Mouse (Mus musculus) kidney, embryonic 15.5 days (tissue): ENCODE data around the gene Vrk1. TPM values are rescaled to one million over a fixed set of nuclear protein-coding genes. Genes with fewer than 3 reads are reported as not detected.

ENCODE experiments used
- ATAC-seq: fragments of 200-750 bp; cut with Nextera tagmentation; replicated peaks from 2 replicates; pipeline ENCODE4 v1.8.0; 2017; ENCODE audit warnings: moderate TSS enrichment; ENCODE audit not compliant: low FRiP score
- H3K27ac ChIP-seq: fragments of 300-500 bp; sonication (generic); 2 replicates; pipeline ENCODE4 v1.5.1; 2015; ENCODE audit warnings: mild to moderate bottlenecking, inconsistent platforms
- H3K27me3 ChIP-seq: fragments of 300-500 bp; sonication (generic); 2 replicates; pipeline ENCODE4 v1.6.1; 2015; ENCODE audit warnings: inconsistent platforms
- H3K36me3 ChIP-seq: fragments of 300-500 bp; sonication (generic); 2 replicates; pipeline ENCODE4 v1.6.1; 2015; ENCODE audit warnings: inconsistent platforms
- H3K4me1 ChIP-seq: fragments of 300-500 bp; sonication (generic); 2 replicates; pipeline ENCODE4 v1.6.1; 2015; ENCODE audit warnings: inconsistent platforms
- H3K4me2 ChIP-seq: fragments of 300-500 bp; sonication (generic); 2 replicates; pipeline ENCODE4 v1.6.1; 2015; ENCODE audit warnings: moderate library complexity, mild to moderate bottlenecking, inconsistent platforms
- H3K4me3 ChIP-seq: fragments of 300-500 bp; sonication (generic); replicated peaks from 2 replicates; pipeline ENCODE4 v1.5.1; 2015; ENCODE audit warnings: mild to moderate bottlenecking, inconsistent platforms
- H3K9ac ChIP-seq: fragments of 300-500 bp; sonication (generic); 2 replicates; pipeline ENCODE4 v1.6.1; 2015; ENCODE audit warnings: mild to moderate bottlenecking, inconsistent platforms
- H3K9me3 ChIP-seq: fragments of 300-500 bp; sonication (generic); replicated peaks from 2 replicates; pipeline ENCODE4 v1.6.1; 2016; ENCODE audit warnings: inconsistent platforms
- WGBS: fragments of 180-500 bp; shearing (Covaris S2); methylation state at CpG from one replicate; pipeline ENCODE4 v1.1.7; 2015; ENCODE audit warnings: mixed read lengths; 5-methylcytosine and 5-hydroxymethylcytosine counted together
- polyA plus RNA-seq: library from polyadenylated mRNA; unstranded; fragments of >200 nt; fragmentation: Nextera tagmentation; extraction: Ambion mirVana; gene quantifications from 2 replicates; pipeline ENCODE4 v1.2.1, GENCODE M21; 2015

Vrk1 gene
- polyA plus RNA-seq, 1 experiment from 2014 or later: 71.3 TPM

GRCm38 (mm10) chr12:106030146-106030745 lies 20.2 kb downstream of the Vrk1 start:
- Histone ChIP-seq H3K4me1 (no peaks in the 10 kb centered on the region), H3K4me2 (no peak overlapping the region), H3K36me3 (peaks cover 7% of the 10 kb centered on the region; the same call in 1 of the 2 replicates), H3K4me3 (no peak overlapping the region), H3K27ac (no peak overlapping the region), H3K27me3 (no peaks in the 10 kb centered on the region), H3K9ac (no peak overlapping the region), H3K9me3 (no peaks in the 10 kb centered on the region)
- ATAC-seq: no peak
- 82% methylated on average over 7 of the region's 7 CpGs for WGBS

GRCm38 (mm10) chr12:106030796-106031195 lies 20.8 kb downstream of the Vrk1 start:
- H3K4me3 ChIP-seq: no peak overlapping the region
- WGBS: 75% methylated on average over 7 of the region's 7 CpGs
- no peak overlapping the region for H3K27ac ChIP-seq
- no peaks in the 10 kb centered on the region for H3K27me3 ChIP-seq
- H3K9ac ChIP-seq: no peak overlapping the region
- peaks cover 2% of the 10 kb centered on the region; the same call in 1 of the 2 replicates for H3K36me3 ChIP-seq
- no peak overlapping the region for H3K4me2 ChIP-seq
- no peaks in the 10 kb centered on the region for H3K9me3 ChIP-seq
- ATAC-seq: no peak
- H3K4me1 ChIP-seq: no peaks in the 10 kb centered on the region

GRCm38 (mm10) chr12:106031916-106032315 lies 21.9 kb downstream of the Vrk1 start:
- H3K4me1 ChIP-seq: no peaks in the 10 kb centered on the region
- 82% methylated on average over 9 of the region's 9 CpGs for WGBS
- H3K36me3 ChIP-seq: no peaks in the 10 kb centered on the region; the same call in 1 of the 2 replicates
- no peak overlapping the region for H3K4me2 ChIP-seq
- no peak for ATAC-seq
- H3K9me3 ChIP-seq: no peaks in the 10 kb centered on the region
- H3K27me3 ChIP-seq: no peaks in the 10 kb centered on the region
- no peak overlapping the region for H3K27ac ChIP-seq
- no peak overlapping the region for H3K4me3 ChIP-seq
- no peak overlapping the region for H3K9ac ChIP-seq

- H3K9me3 ChIP-seq: no peaks in the 10 kb centered on the region
- no peaks in the 10 kb centered on the region for H3K27me3 ChIP-seq
- H3K4me3 ChIP-seq: no peak overlapping the region
- ATAC-seq: no peak
- peaks cover 2% of the 10 kb centered on the region; the same call in 1 of the 2 replicates for H3K36me3 ChIP-seq
- no peaks in the 10 kb centered on the region for H3K4me1 ChIP-seq
- 93% methylated on average over 12 of the region's 12 CpGs for WGBS
- H3K27ac ChIP-seq: no peak overlapping the region
- no peak overlapping the region for H3K4me2 ChIP-seq
- no peak overlapping the region for H3K9ac ChIP-seq
Observed at GRCm38 (mm10) chr12:106032361-106032760, 22.3 kb downstream of the Vrk1 start.

- H3K27ac ChIP-seq: no peak overlapping the region
- ATAC-seq: no peak
- H3K4me1 ChIP-seq: no peaks in the 10 kb centered on the region
- H3K36me3 ChIP-seq: peaks cover 19% of the 10 kb centered on the region
- 88% methylated on average over 7 of the region's 7 CpGs for WGBS
- no peaks in the 10 kb centered on the region for H3K27me3 ChIP-seq
- no peak overlapping the region for H3K9ac ChIP-seq
- H3K4me3 ChIP-seq: no peak overlapping the region
- no peaks in the 10 kb centered on the region for H3K9me3 ChIP-seq
- H3K4me2 ChIP-seq: no peak overlapping the region
Observed at GRCm38 (mm10) chr12:106034267-106034666, 24.2 kb downstream of the Vrk1 start.

GRCm38 (mm10) chr12:106034761-106035160 lies 24.7 kb downstream of the Vrk1 start:
- Histone ChIP-seq H3K9me3 (no peaks in the 10 kb centered on the region), H3K27ac (no peak overlapping the region), H3K4me2 (no peak overlapping the region), H3K4me3 (no peak overlapping the region), H3K9ac (no peak overlapping the region), H3K4me1 (no peaks in the 10 kb centered on the region), H3K36me3 (peaks cover 23% of the 10 kb centered on the region), H3K27me3 (no peaks in the 10 kb centered on the region)
- 92% methylated on average over 9 of the region's 9 CpGs for WGBS
- no peak for ATAC-seq

- H3K27me3 ChIP-seq: no peaks in the 10 kb centered on the region
- 88% methylated on average over 7 of the region's 7 CpGs for WGBS
- no peak overlapping the region for H3K9ac ChIP-seq
- no peak overlapping the region for H3K4me2 ChIP-seq
- no peak overlapping the region for H3K27ac ChIP-seq
- H3K36me3 ChIP-seq: peaks cover 71% of the 10 kb centered on the region
- no peak overlapping the region for H3K4me3 ChIP-seq
- no peak for ATAC-seq
- no peaks in the 10 kb centered on the region for H3K9me3 ChIP-seq
- no peaks in the 10 kb centered on the region for H3K4me1 ChIP-seq
Observed at GRCm38 (mm10) chr12:106040259-106040658, 30.2 kb downstream of the Vrk1 start.

GRCm38 (mm10) chr12:106046143-106046795 lies 36.2 kb downstream of the Vrk1 start:
- ATAC-seq: no peak
- no peaks in the 10 kb centered on the region for H3K4me1 ChIP-seq
- no peak overlapping the region for H3K9ac ChIP-seq
- 26% methylated on average over 9 of the region's 9 CpGs for WGBS
- H3K9me3 ChIP-seq: no peaks in the 10 kb centered on the region
- H3K4me2 ChIP-seq: no peak overlapping the region
- peaks cover 49% of the 10 kb centered on the region for H3K36me3 ChIP-seq
- H3K27ac ChIP-seq: no peak overlapping the region
- no peaks in the 10 kb centered on the region for H3K27me3 ChIP-seq
- no peak overlapping the region for H3K4me3 ChIP-seq

GRCm38 (mm10) chr12:106052271-106052670 lies 42.2 kb downstream of the Vrk1 start:
- 90% methylated on average over 7 of the region's 7 CpGs for WGBS
- no peak overlapping the region for H3K9ac ChIP-seq
- H3K27me3 ChIP-seq: no peaks in the 10 kb centered on the region
- no peak overlapping the region for H3K4me2 ChIP-seq
- no peaks in the 10 kb centered on the region for H3K9me3 ChIP-seq
- peaks cover 22% of the 10 kb centered on the region for H3K36me3 ChIP-seq
- H3K27ac ChIP-seq: no peak overlapping the region
- ATAC-seq: no peak
- H3K4me1 ChIP-seq: no peaks in the 10 kb centered on the region
- no peak overlapping the region for H3K4me3 ChIP-seq

GRCm38 (mm10) chr12:106055799-106056198 lies 45.8 kb downstream of the Vrk1 start:
- Histone ChIP-seq H3K4me1 (0 out of 2 replicates have a peak, but pooled peaks cover 8% of the 10 kb centered on the region), H3K4me3 (no peak overlapping the region), H3K36me3 (peaks cover 35% of the 10 kb centered on the region), H3K4me2 (no peak overlapping the region), H3K9me3 (no peaks in the 10 kb centered on the region), H3K9ac (no peak overlapping the region), H3K27me3 (no peaks in the 10 kb centered on the region), H3K27ac (no peak overlapping the region)
- ATAC-seq: no peak
- 45% methylated on average over 6 of the region's 6 CpGs for WGBS

GRCm38 (mm10) chr12:106059873-106060573 lies 50.0 kb downstream of the Vrk1 start:
- ATAC-seq: peak; percentile 73
- no peak overlapping the region for H3K4me3 ChIP-seq
- H3K27ac ChIP-seq: no peak overlapping the region; the same call in 1 of the 2 replicates
- H3K9me3 ChIP-seq: no peaks in the 10 kb centered on the region
- H3K4me2 ChIP-seq: no peak overlapping the region
- no peak overlapping the region for H3K9ac ChIP-seq
- H3K4me1 ChIP-seq: 0 out of 2 replicates have a peak, but pooled peaks cover 8% of the 10 kb centered on the region
- WGBS: 26% methylated on average over 12 of the region's 12 CpGs
- H3K36me3 ChIP-seq: peaks cover 62% of the 10 kb centered on the region
- H3K27me3 ChIP-seq: no peaks in the 10 kb centered on the region

- Histone ChIP-seq H3K27ac (no peak overlapping the region), H3K9me3 (no peaks in the 10 kb centered on the region), H3K4me2 (no peak overlapping the region), H3K9ac (no peak overlapping the region), H3K4me3 (no peak overlapping the region), H3K36me3 (peaks cover 44% of the 10 kb centered on the region), H3K27me3 (no peaks in the 10 kb centered on the region), H3K4me1 (no peaks in the 10 kb centered on the region)
- WGBS: 73% methylated on average over 22 of the region's 22 CpGs
- ATAC-seq: no peak
Observed at GRCm38 (mm10) chr12:106070434-106071155, 60.6 kb downstream of the Vrk1 start.
